Mouse (Mus musculus): ENCODE data around the gene Xkr7.

DNA sequence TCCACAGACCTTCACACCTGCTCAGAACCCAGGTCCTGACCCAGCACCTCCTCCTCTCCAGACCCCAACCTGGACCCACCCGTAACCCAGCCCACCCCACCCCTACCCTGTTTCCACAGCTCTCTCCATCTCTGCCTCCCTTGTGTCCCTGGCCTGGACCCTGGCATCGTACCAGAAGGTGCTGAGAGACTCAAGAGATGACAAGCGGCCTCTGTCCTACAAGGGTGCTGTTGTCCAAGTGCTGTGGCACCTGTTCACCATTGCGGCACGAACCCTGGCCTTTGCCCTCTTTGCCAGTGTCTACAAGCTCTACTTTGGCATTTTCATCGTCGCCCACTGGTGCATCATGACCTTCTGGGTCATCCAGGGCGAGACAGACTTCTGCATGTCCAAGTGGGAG is 22.2 kb downstream of the Xkr7 start:
- TF ChIP-seq GATA1 (IDR thresholded peaks at IDR 0.05; ENCODE audit: borderline replicate concordance, low read length) = no peak
- TF ChIP-seq FLI1 (IDR thresholded peaks at IDR 0.05; ENCODE audit: low read length) = no peak
